Mouse (Mus musculus) liver, embryonic 12.5 days (tissue): ENCODE data around the gene Dnajc6. TPM values are rescaled to one million over a fixed set of nuclear protein-coding genes. Genes with fewer than 3 reads are reported as not detected.

Experiments used
- ATAC-seq: fragments of 200-750 bp; cut with Nextera tagmentation; 2 replicates; pipeline ENCODE4 v1.8.0; 2017; ENCODE audit warnings: moderate number of reproducible peaks, mild to moderate bottlenecking, moderate library complexity
- H3K27ac ChIP-seq: fragments of 300-500 bp; sonication (generic); 2 replicates; pipeline ENCODE4 v1.5.1; 2016; ENCODE audit warnings: mild to moderate bottlenecking
- H3K27me3 ChIP-seq: fragments of 300-500 bp; sonication (generic); replicated peaks from 2 replicates; pipeline ENCODE4 v1.6.1; 2016; ENCODE audit warnings: mild to moderate bottlenecking, moderate library complexity
- H3K36me3 ChIP-seq: fragments of 300-500 bp; sonication (generic); 2 replicates; pipeline ENCODE4 v1.6.1; 2016; ENCODE audit warnings: mild to moderate bottlenecking, moderate library complexity
- H3K4me1 ChIP-seq: fragments of 300-500 bp; sonication (generic); 2 replicates; pipeline ENCODE4 v1.6.1; 2016
- H3K4me2 ChIP-seq: fragments of 300-500 bp; sonication (generic); 2 replicates; pipeline ENCODE4 v1.6.1; 2016; ENCODE audit warnings: mild to moderate bottlenecking, moderate library complexity
- H3K4me3 ChIP-seq: fragments of 300-500 bp; sonication (generic); 2 replicates; pipeline ENCODE4 v1.5.1; 2016; ENCODE audit warnings: mild to moderate bottlenecking, moderate library complexity
- H3K9ac ChIP-seq: fragments of 300-500 bp; sonication (generic); 2 replicates; pipeline ENCODE4 v1.6.1; 2016; ENCODE audit warnings: mild to moderate bottlenecking, moderate library complexity
- H3K9me3 ChIP-seq: fragments of 300-500 bp; sonication (generic); replicated peaks from 2 replicates; pipeline ENCODE4 v1.6.1; 2016; ENCODE audit warnings: mild to moderate bottlenecking, moderate library complexity
- WGBS: fragments of 180-500 bp; shearing (Covaris S2); methylation state at CpG from one replicate; pipeline ENCODE4 v1.1.7; 2016; ENCODE audit not compliant: insufficient replicate concordance; 5-methylcytosine and 5-hydroxymethylcytosine counted together
- polyA plus RNA-seq: library from polyadenylated mRNA; unstranded; fragments of >200 nt; fragmentation: Nextera tagmentation; extraction: Ambion mirVana; gene quantifications from 2 replicates; pipeline ENCODE4 v1.2.1, GENCODE M21; 2016

Gene Dnajc6
- polyA plus RNA-seq, 1 experiment from 2014 or later: 0.10 TPM

DNA sequence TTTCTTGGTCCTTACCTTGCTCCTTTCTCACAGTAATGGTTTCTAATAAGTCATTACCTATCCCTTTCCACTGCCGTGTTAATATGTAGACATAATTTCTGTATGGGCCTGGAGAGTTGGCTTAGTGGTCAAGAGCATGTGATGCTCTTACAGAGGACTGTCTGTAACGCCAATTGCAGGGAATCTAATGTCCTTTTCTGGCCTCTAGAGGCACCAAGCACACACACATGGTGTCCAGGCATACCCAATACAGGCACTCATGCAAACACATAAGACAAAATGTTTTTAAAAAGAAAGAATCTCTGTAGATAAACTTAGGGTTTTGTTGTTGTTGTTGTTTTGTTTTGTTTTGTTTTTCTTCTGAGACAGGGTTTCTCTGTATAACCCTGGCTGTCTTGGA is 121.3 kb downstream of the Dnajc6 start:
- H3K27me3 ChIP-seq: no peaks in the 10 kb centered on the region
- no peaks in the 10 kb centered on the region for H3K4me1 ChIP-seq
- H3K36me3 ChIP-seq: no peaks in the 10 kb centered on the region
- H3K4me3 ChIP-seq: no peak overlapping the region
- ATAC-seq: no peak
- no peak overlapping the region for H3K27ac ChIP-seq
- WGBS: 50% methylated on average over 2 of the region's 2 CpGs
- H3K9ac ChIP-seq: no peak overlapping the region
- no peaks in the 10 kb centered on the region for H3K9me3 ChIP-seq
- no peak overlapping the region for H3K4me2 ChIP-seq

DNA sequence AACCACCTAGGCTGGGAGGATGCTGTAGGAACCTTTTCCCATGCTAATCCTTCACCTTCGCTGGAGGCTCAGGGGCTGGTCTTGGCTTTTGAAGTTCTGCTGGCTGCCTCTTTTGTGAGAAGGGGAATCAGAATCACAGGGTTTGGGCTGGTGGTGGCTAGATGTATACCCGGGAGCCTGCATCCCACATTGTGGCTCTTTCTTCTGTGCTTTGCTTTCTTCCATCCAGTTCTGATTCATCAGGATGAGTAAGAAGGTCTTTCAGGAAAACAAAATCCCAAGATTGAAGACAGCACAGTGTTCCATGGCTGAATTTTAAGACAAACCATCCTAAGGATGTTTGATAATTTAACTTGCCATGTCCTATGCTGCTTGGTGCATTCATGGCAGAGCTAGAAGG is 123.8 kb downstream of the Dnajc6 start:
- H3K9ac ChIP-seq: no peak overlapping the region
- H3K4me1 ChIP-seq: no peaks in the 10 kb centered on the region
- H3K4me2 ChIP-seq: no peak overlapping the region
- WGBS: 52% methylated on average over 2 of the region's 2 CpGs
- no peak overlapping the region for H3K4me3 ChIP-seq
- no peaks in the 10 kb centered on the region for H3K36me3 ChIP-seq
- no peaks in the 10 kb centered on the region for H3K27me3 ChIP-seq
- no peaks in the 10 kb centered on the region for H3K9me3 ChIP-seq
- no peak overlapping the region for H3K27ac ChIP-seq
- no peak for ATAC-seq

DNA sequence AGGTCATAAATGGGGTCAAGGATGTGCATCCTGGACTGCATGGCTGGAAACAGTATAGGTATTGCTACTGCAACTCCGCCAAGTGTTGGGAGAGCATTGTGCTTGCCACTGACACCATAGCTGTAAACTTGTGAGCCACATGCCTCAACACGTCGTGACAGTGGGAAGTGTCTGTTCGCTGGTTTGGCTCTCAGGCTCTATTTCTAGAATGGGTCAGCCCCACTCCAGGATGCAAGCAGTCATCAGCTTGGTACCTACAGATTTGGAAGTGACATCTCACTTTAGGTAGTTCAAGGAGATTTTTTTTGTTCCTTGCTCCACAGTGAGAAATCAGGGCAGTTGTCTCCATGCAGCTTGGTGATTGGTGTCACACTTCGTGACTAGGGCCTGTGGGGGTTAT is 124.8 kb downstream of the Dnajc6 start:
- ATAC-seq: no peak
- Histone ChIP-seq H3K27me3 (no peaks in the 10 kb centered on the region), H3K4me2 (no peak overlapping the region), H3K9ac (no peak overlapping the region), H3K36me3 (no peaks in the 10 kb centered on the region), H3K4me1 (no peaks in the 10 kb centered on the region), H3K9me3 (no peaks in the 10 kb centered on the region), H3K27ac (no peak overlapping the region), H3K4me3 (no peak overlapping the region)
- 62% methylated on average over 5 of the region's 5 CpGs for WGBS

DNA sequence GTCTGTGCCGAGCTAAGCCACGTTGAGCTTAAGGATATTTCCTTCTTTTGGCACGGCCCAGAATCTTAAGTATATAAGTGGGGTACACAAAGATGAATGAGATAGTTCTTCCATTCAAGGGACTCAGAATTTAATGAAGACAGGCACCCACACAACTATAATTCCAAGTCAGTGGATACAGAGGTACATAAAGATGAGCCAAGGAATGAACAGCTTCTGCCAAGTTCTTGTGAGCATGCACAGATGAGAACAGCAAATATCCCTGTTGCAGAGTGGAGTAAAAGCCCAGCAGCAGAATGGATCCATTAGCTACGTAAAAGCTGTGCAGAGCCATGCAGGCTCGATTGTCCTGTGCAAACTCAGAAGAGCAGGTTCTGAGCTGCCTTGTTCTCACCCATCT is 128.8 kb downstream of the Dnajc6 start:
- H3K4me2 ChIP-seq: no peak overlapping the region
- H3K4me3 ChIP-seq: no peak overlapping the region
- 67% methylated on average over 5 of the region's 5 CpGs for WGBS
- no peak for ATAC-seq
- H3K9me3 ChIP-seq: no peaks in the 10 kb centered on the region
- no peaks in the 10 kb centered on the region for H3K4me1 ChIP-seq
- H3K27ac ChIP-seq: no peak overlapping the region
- H3K9ac ChIP-seq: no peak overlapping the region
- no peaks in the 10 kb centered on the region for H3K36me3 ChIP-seq
- no peaks in the 10 kb centered on the region for H3K27me3 ChIP-seq

DNA sequence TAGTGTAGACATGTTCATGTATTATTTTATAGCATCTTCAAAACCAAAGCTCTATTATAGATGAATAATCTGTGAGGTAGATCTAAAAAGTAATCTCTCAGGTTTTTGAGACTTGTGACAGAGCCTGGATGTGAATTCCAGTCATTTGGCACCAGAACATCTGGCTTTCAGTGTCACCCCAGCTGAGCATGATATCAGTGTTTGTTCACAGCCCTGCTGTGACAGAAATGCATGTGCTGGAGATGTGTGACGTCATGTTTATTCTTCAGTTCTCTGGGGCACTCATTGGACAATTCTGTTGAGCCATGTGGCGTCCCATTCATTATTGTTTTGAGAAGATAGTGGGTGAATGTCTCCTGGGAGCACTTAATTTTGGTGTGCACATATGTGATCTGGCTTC is 139.1 kb downstream of the Dnajc6 start:
- H3K9me3 ChIP-seq: no peaks in the 10 kb centered on the region
- no peak overlapping the region for H3K27ac ChIP-seq
- H3K4me3 ChIP-seq: no peak overlapping the region
- no peak overlapping the region for H3K9ac ChIP-seq
- H3K36me3 ChIP-seq: no peaks in the 10 kb centered on the region
- WGBS: 55% methylated on average over 2 of the region's 2 CpGs
- no peak overlapping the region for H3K4me2 ChIP-seq
- no peaks in the 10 kb centered on the region for H3K4me1 ChIP-seq
- ATAC-seq: no peak
- no peaks in the 10 kb centered on the region for H3K27me3 ChIP-seq

DNA sequence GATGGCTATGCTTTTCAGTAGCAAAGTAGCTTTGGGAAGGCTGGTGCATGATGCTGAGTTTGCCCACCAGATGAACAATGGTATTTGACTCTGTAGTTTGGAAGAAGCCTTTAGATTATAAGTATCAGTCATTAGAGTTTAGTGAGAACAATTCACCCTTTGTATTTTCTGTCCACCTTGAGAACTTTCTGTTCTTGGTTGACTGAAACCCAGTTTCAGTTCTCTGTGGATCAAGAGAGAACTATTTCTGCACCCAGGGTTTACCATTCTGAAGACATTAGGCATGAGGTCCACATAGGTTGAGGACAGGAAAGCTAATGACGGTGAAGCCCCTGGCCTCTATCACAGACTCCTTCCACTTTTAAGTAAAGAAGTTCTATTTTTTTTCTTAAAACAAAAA is 141.0 kb downstream of the Dnajc6 start:
- Histone ChIP-seq H3K4me3 (no peak overlapping the region), H3K4me2 (no peak overlapping the region), H3K27ac (no peak overlapping the region), H3K9me3 (no peaks in the 10 kb centered on the region), H3K4me1 (no peaks in the 10 kb centered on the region), H3K9ac (no peak overlapping the region), H3K27me3 (no peaks in the 10 kb centered on the region), H3K36me3 (no peaks in the 10 kb centered on the region)
- WGBS: 81% methylated on average over 1 of the region's 1 CpGs
- no peak for ATAC-seq

DNA sequence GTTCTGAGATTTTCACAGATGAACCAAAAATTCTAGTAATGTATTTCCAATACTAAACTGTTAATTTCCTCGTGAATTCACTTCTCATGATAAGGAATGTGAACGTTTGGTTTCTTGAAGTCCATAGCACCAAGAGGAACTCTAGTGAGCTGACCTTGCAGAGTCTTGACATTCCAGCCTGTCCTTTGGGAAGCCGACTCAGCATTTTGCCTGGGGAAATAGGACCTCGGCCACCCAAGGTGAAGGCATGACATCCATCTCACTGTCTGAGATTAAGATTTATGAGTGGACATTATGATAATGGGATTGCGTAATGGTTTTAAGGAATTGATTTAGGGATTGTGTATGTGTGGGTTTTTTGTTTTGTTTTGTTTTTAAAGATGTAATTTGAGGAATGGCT is 144.2 kb downstream of the Dnajc6 start:
- no peaks in the 10 kb centered on the region for H3K9me3 ChIP-seq
- H3K27ac ChIP-seq: no peak overlapping the region
- no peaks in the 10 kb centered on the region for H3K4me1 ChIP-seq
- H3K9ac ChIP-seq: no peak overlapping the region
- no peak overlapping the region for H3K4me2 ChIP-seq
- 61% methylated on average over 5 of the region's 5 CpGs for whole genome bisulfite sequencing
- no peaks in the 10 kb centered on the region for H3K36me3 ChIP-seq
- ATAC-seq: no peak
- H3K4me3 ChIP-seq: no peak overlapping the region
- no peaks in the 10 kb centered on the region for H3K27me3 ChIP-seq

DNA sequence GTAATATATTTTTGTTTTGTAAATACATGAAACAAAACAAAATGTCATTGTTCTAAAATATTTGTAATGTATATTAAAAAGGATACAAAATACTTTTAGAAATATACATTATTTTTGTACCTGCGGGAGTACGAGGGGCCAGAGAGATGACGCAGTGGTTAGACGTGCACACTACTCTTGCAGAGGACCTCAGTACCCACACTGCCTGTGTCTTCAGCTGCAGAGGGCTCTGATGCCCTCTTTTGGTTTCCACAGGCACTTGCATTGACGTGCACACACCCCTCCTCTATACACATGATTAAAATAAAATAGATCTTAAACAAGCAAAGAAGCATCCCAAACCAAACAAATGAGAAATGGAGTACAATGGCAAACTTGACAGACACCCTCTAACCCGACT is 146.3 kb downstream of the Dnajc6 start:
- no peak for ATAC-seq
- no peak overlapping the region for H3K4me2 ChIP-seq
- H3K27ac ChIP-seq: no peak overlapping the region
- no peaks in the 10 kb centered on the region for H3K36me3 ChIP-seq
- 62% methylated on average over 6 of the region's 6 CpGs for WGBS
- H3K27me3 ChIP-seq: no peaks in the 10 kb centered on the region
- no peak overlapping the region for H3K9ac ChIP-seq
- H3K4me1 ChIP-seq: peaks cover 7% of the 10 kb centered on the region; the same call in 1 of the 2 replicates
- H3K9me3 ChIP-seq: no peaks in the 10 kb centered on the region
- H3K4me3 ChIP-seq: no peak overlapping the region

DNA sequence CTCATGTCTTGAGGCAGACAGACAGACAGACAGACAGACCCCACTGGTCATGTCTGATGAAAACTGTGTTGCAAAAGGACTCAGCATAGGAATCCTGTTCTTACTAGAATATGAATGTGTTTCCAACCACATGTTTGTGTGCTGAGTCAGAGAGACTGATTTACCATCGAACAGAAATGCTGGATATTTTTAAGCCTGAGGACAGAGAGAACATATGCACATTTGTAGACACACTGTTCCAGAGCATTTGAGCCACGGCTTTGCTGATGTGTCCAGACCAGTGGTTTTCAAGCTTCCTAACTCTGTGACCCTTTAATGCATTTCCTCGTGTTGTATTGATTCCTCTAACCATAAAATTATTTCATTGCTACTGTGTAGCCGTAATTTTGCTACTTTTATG is 146.8 kb downstream of the Dnajc6 start:
- H3K9me3 ChIP-seq: no peaks in the 10 kb centered on the region
- H3K9ac ChIP-seq: no peak overlapping the region
- H3K36me3 ChIP-seq: no peaks in the 10 kb centered on the region
- 58% methylated on average over 4 of the region's 4 CpGs for WGBS
- H3K27ac ChIP-seq: no peak overlapping the region
- peaks cover 8% of the 10 kb centered on the region; the same call in 1 of the 2 replicates for H3K4me1 ChIP-seq
- no peak for ATAC-seq
- H3K4me3 ChIP-seq: no peak overlapping the region
- no peaks in the 10 kb centered on the region for H3K27me3 ChIP-seq
- H3K4me2 ChIP-seq: no peak overlapping the region

DNA sequence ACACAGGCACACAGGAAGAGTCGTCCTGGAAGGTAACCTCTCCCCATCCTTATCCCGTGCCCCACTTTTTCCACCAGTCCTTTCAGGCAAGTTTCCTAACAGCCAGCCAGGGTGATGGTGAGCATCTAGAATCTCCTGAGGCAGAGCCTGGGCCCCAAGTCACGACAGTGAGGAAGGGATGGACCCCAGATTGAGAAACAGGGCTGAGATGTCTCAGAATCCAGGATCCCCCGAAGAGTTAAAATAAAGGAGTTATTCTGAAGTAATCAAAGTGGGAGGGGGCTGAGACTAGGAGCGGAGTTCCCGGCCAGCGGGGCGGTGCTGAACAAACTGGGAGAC is 150.4 kb downstream of the Dnajc6 start:
- no peak for ATAC-seq

DNA sequence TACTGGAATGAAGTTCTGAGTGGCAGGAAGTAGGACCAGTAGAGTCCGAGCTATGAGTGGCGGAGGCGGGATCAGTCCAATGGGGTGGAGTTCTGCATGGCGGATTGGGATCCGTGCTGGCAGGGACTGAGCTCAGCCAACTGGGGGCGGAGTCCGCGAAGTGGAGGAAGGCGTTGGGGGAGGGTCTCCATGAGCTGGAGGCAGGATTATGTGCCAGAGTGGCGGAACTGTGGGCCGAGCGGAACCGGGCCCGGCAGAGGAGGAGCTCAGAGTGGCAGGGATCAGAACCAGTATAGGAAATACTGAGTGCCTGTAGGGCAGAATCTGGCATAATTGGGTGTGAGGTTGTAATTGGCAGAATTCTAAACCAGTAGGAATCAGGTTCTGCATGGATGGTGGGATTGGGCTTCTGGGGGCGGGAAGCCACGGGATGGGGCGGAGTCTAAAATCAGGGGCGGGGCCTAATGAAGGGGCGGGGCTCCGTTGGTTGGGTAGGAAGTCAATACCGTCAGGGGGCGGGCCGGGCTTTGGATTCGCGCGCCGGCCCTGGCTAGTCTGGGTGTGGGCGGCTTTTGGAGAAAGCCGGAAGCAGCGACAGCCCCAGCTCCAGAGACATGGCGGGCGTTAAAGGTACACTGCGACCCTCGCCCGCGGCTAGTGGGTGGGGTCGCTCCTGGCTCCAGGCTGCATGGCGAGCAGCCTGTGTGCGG is 150.9 kb downstream of the Dnajc6 start, which contains the start of gene Leprot:
Leprot (plus strand) TSS at position 523 of the 710 bp plus-strand sequence.
- Histone ChIP-seq H3K36me3 (peaks cover 3% of the 10 kb centered on the region), H3K9me3 (no peaks in the 10 kb centered on the region), H3K4me2 (peak within 1 kb of the TSS; percentile 74), H3K27ac (peak within 1 kb of the TSS; percentile 95), H3K4me1 (peaks cover 49% of the 10 kb centered on the region), H3K9ac (peak within 1 kb of the TSS; percentile 95), H3K27me3 (no peaks in the 10 kb centered on the region), H3K4me3 (peak within 1 kb of the TSS; percentile 90)
- peak; percentile 94 for ATAC-seq
- WGBS: under 1% methylated on average over 39 of the region's 39 CpGs

More for the DNA sequence above, 150.4 kb downstream of the Dnajc6 start:
- H3K4me3 ChIP-seq: peak overlapping the region; percentile 90
- H3K27ac ChIP-seq: peak overlapping the region; percentile 95; the same call in 1 of the 2 replicates
- WGBS: 1% methylated on average over 8 of the region's 8 CpGs
- no peaks in the 10 kb centered on the region for H3K9me3 ChIP-seq
- H3K36me3 ChIP-seq: no peaks in the 10 kb centered on the region; the same call in 1 of the 2 replicates
- peak overlapping the region; percentile 71 for H3K9ac ChIP-seq
- H3K4me1 ChIP-seq: peaks cover 44% of the 10 kb centered on the region
- no peaks in the 10 kb centered on the region for H3K27me3 ChIP-seq
- peak overlapping the region; percentile 74 for H3K4me2 ChIP-seq

DNA sequence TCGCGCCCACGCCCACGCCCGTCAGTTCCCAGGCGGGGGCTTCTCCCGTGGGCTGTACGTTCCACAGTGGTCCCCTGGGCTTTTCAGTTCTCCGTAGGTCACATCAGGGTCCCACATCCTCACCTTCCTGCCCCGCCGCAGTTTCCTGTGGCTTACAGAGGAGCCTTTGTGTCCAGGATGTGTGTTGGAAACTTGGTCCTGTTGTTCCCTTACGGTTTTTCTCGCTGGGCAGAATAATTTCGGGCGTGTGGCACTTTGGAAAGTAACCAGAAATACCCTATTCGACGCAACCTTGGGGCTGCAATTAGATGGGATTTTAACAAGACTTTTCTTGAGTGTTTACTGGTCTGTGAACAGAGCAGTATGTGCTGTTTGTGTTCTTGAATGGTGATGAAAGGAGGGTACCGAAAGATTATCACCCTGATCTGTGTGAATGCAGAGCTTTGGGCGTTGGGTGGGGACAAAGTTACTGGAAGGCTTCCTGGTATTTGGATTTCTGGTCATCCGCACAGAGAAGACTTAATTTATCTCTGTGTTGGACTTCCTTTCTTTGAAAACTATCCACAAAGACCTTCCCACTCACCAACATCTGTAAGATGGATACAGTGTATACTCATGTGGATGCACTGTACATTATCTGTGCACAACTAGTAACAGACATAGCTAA is 151.7 kb downstream of the Dnajc6 start:
- WGBS: under 1% methylated on average over 20 of the region's 20 CpGs
- Histone ChIP-seq H3K27me3 (no peaks in the 10 kb centered on the region), H3K4me1 (peaks cover 56% of the 10 kb centered on the region), H3K4me2 (peak overlapping the region; percentile 74), H3K9me3 (no peaks in the 10 kb centered on the region), H3K27ac (peak overlapping the region; percentile 95), H3K36me3 (peaks cover 10% of the 10 kb centered on the region), H3K9ac (peak overlapping the region; percentile 95), H3K4me3 (peak overlapping the region; percentile 90)
- ATAC-seq: no peak
